Mouse (Mus musculus): ENCODE measurements around the gene Ctbp2.

DNA sequence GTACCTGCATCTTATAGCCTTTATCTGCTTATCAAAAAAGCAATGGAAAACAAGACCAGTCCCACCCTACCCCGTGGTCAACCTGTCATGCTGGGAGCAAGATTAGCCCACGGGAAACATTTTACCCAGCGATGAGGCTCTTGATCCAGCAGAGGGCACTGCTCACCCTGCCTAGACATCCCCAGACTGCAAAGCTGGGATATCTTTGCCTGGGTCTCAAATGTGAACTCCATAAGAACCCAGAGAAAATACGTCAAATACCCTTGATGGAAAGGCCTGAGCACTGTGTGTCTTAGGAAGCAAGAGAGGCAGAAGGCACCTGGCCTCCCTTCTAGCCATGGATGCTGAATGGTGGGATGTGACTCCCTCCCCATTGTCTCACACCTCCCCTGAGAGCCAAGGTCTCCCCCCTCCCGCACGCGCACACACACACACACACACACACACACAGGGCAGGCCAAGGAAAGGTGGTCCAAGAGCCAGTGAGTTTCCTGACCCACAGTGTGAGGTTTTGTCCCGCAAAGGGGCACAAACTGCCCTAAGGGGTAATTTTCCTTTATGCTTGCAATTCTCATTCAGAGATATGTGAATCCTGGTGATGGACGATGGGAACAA is 91.5 kb downstream of the Ctbp2 start:
- TF ChIP-seq POLR2A (IDR thresholded peaks at IDR 0.05; ENCODE audit: low read depth, low read length), result no peak
- peak; percentile 51; the same call in 1 of the 2 replicates for TF ChIP-seq CTCF (IDR thresholded peaks at IDR 0.05; ENCODE audit: extremely low read depth, insufficient read depth, insufficient read length, insufficient replicate concordance)
